Comparison of ENCODE assay signal across 24 mouse cellular contexts in genomic region chr13:31339901-31340300, GRCm38 (mm10).
DNase-seq lines count a peak whose midpoint lies in the region; ATAC-seq and TF ChIP-seq lines count a peak whose summit lies in the region.
"Had no signal": no experiment of that assay in that cellular context is flagged by ENCODE, and none has a peak within 500 bp of the region (broad histone marks: within the 10 kb centered on the region; RNA-seq: fewer than 3 reads in every experiment).

No protein-coding gene starts in this region.

- 29% methylated on average over 2 of the region's 2 CpGs for WGBS in liver, adult 2 months
- 61% methylated on average over 2 of the region's 2 CpGs for WGBS in kidney, embryonic 14.5 days
- 87% methylated on average over 2 of the region's 2 CpGs for WGBS in stomach, embryonic 15.5 days

- peak; percentile 11 for DNase-seq in adrenal gland, adult 8-10 months
- no peak for DNase-seq in adrenal gland, postnatal 10 days
- peak; percentile 17 for DNase-seq in liver, adult 2 months (ENCODE audit: extremely low read depth, low read depth, low spot score)
- no peak for DNase-seq in liver
- DNase-seq in yolk sac, embryonic 10.5 days (ENCODE audit: low spot score) = no peak
- no peak for DNase-seq in gastrocnemius, adult 18-20 months (ENCODE audit: low spot score)
- DNase-seq: adrenal gland, postnatal 14 days; cerebellum, adult 9-10 months; gastrocnemius, postnatal 14 days; heart, adult 18-20 months; heart, postnatal 10 days had no signal

- no peak overlapping the region for H3K4me2 ChIP-seq in kidney, embryonic 14.5 days (replicated peaks; ENCODE audit: low read depth, low read length)
- H3K4me2 ChIP-seq in stomach, embryonic 15.5 days = no peak overlapping the region
- H3K4me2 ChIP-seq: embryonic facial prominence, embryonic 15.5 days; heart, embryonic 12.5 days; intestine, embryonic 15.5 days; limb, embryonic 13.5 days; liver, embryonic 15.5 days; midbrain, embryonic 11.5 days had no signal

- TF ChIP-seq POLR2A in liver, adult 2 months (IDR thresholded peaks at IDR 0.05; ENCODE audit: extremely low read depth, insufficient read depth, low read length) = no peak

- no peak overlapping the region for H3K27ac ChIP-seq in liver, adult 2 months (replicated peaks; ENCODE audit: insufficient read depth, low read depth, low read length)
- H3K27ac ChIP-seq in kidney, embryonic 14.5 days (ENCODE audit: low read depth, low read length) = peak overlapping the region; percentile 71
- peak overlapping the region; percentile 81 for H3K27ac ChIP-seq in stomach, embryonic 15.5 days
- H3K27ac ChIP-seq: embryonic facial prominence, embryonic 15.5 days; hindbrain, embryonic 10.5 days; intestine, embryonic 15.5 days; limb, embryonic 13.5 days; liver, embryonic 15.5 days had no signal

- H3K36me3 ChIP-seq in liver, adult 2 months (ENCODE audit: control insufficient read depth, insufficient read depth, low read length) = no peaks in the 10 kb centered on the region
- no peaks in the 10 kb centered on the region for H3K36me3 ChIP-seq in kidney, embryonic 14.5 days (ENCODE audit: control insufficient read depth, insufficient read depth, low read length)
- no peaks in the 10 kb centered on the region for H3K36me3 ChIP-seq in stomach, embryonic 15.5 days
- H3K36me3 ChIP-seq: embryonic facial prominence, embryonic 15.5 days; heart, embryonic 12.5 days; hindbrain, embryonic 10.5 days; intestine, embryonic 15.5 days; limb, embryonic 13.5 days; liver, embryonic 15.5 days had no signal

- peaks cover 2% of the 10 kb centered on the region; the same call in 1 of the 2 replicates for H3K9me3 ChIP-seq in kidney, embryonic 14.5 days (ENCODE audit: control insufficient read depth, low read length)
- H3K9me3 ChIP-seq in stomach, embryonic 15.5 days = no peaks in the 10 kb centered on the region
- H3K9me3 ChIP-seq: embryonic facial prominence, embryonic 15.5 days; intestine, embryonic 15.5 days; liver, embryonic 15.5 days had no signal

- TF ChIP-seq CTCF in liver, adult 2 months (IDR thresholded peaks at IDR 0.05; ENCODE audit: low read depth, low read length) = no peak

- no peak overlapping the region for H3K9ac ChIP-seq in liver, adult 2 months (ENCODE audit: low read depth, low read length)
- H3K9ac ChIP-seq in kidney, embryonic 14.5 days (ENCODE audit: low read depth, low read length) = no peak overlapping the region
- H3K9ac ChIP-seq in stomach, embryonic 15.5 days = no peak overlapping the region
- H3K9ac ChIP-seq: embryonic facial prominence, embryonic 15.5 days; heart, embryonic 12.5 days; intestine, embryonic 15.5 days; limb, embryonic 13.5 days; liver, embryonic 15.5 days had no signal

- H3K4me3 ChIP-seq in liver, adult 2 months (ENCODE audit: insufficient read depth, low read depth, low read length) = no peak overlapping the region
- no peak overlapping the region for H3K4me3 ChIP-seq in kidney, embryonic 14.5 days (ENCODE audit: low read length)
- H3K4me3 ChIP-seq in stomach, embryonic 15.5 days (replicated peaks) = no peak overlapping the region
- H3K4me3 ChIP-seq: embryonic facial prominence, embryonic 15.5 days; heart, embryonic 12.5 days; hindbrain, embryonic 10.5 days; intestine, embryonic 15.5 days; limb, embryonic 13.5 days; liver, embryonic 15.5 days had no signal

- H3K4me1 ChIP-seq in liver, adult 2 months (ENCODE audit: control insufficient read depth, insufficient read depth, low read length) = peaks cover 2% of the 10 kb centered on the region; the same call in 1 of the 2 replicates
- H3K4me1 ChIP-seq in kidney, embryonic 14.5 days (ENCODE audit: control insufficient read depth, insufficient read depth, low read length) = no peaks in the 10 kb centered on the region
- no peaks in the 10 kb centered on the region for H3K4me1 ChIP-seq in stomach, embryonic 15.5 days
- H3K4me1 ChIP-seq: embryonic facial prominence, embryonic 15.5 days; heart, embryonic 12.5 days; hindbrain, embryonic 10.5 days; intestine, embryonic 15.5 days; limb, embryonic 13.5 days; liver, embryonic 15.5 days had no signal

- ATAC-seq in kidney, embryonic 14.5 days (ENCODE audit: low FRiP score, low TSS enrichment) = 0 out of 2 replicates have a peak, but pooled peaks have one; percentile 28
- 0 out of 2 replicates have a peak, but pooled peaks have one; percentile 24 for ATAC-seq in stomach, embryonic 15.5 days (ENCODE audit: insufficient read depth, low FRiP score, low read depth)
- ATAC-seq: activated CD4-positive, CD25-positive, alpha-beta regulatory T cell, adult 4 months; forebrain, embryonic 16.5 days; hindbrain, embryonic 16.5 days; intestine, embryonic 15.5 days; lung, postnatal 0 days had no signal

- no peaks in the 10 kb centered on the region for H3K79me2 ChIP-seq in liver, adult 2 months (ENCODE audit: control insufficient read depth, insufficient read depth, low read length)

- no peaks in the 10 kb centered on the region for H3K27me3 ChIP-seq in liver, adult 2 months (ENCODE audit: control insufficient read depth, insufficient read depth, low read length)
- no peaks in the 10 kb centered on the region for H3K27me3 ChIP-seq in kidney, embryonic 14.5 days (ENCODE audit: control insufficient read depth, insufficient read depth, low read length)
- H3K27me3 ChIP-seq in stomach, embryonic 15.5 days (replicated peaks) = no peaks in the 10 kb centered on the region
- H3K27me3 ChIP-seq: embryonic facial prominence, embryonic 15.5 days; heart, embryonic 12.5 days; intestine, embryonic 15.5 days; limb, embryonic 13.5 days; liver, embryonic 15.5 days had no signal

Comparison
In these comparisons a context has a peak if more than half of its experiments do, and no peak if none do; other contexts are left out.
1. DNase-seq: peak in adrenal gland, adult 8-10 months (single experiment) and liver, adult 2 months (single experiment); none in adrenal gland, postnatal 10 days (single experiment), liver (single experiment), yolk sac, embryonic 10.5 days (single experiment) and gastrocnemius, adult 18-20 months (single experiment).